Mouse (Mus musculus): ENCODE measurements around the gene Aplp1.

The Aplp1 gene

DNA sequence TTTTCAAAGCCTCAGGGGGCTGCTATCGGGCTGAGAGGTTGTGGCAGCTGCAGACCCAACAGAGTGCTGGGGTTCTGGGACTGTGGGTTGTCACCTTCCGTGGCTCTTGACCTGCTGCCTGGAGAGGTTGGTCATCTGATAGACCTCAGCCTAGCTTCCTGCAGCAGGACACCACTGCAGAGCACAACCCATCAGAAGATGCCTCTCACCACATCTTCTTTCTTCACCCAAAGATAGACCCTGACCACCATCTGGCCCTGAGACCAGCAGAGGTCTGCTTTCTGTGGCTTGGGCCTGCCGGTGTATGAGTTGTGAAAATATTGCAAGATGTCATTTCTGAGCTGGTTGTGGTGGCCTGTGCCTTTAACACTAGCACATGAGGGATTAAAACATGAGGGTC lies 34.3 kb downstream of the Aplp1 start:
- DNase-seq (ENCODE audit: low read depth) = no peak

GRCm38 (mm10) chr7:30409789-30410188 lies 35.5 kb downstream of the Aplp1 start:
- DNase-seq (ENCODE audit: low read depth) = no peak

DNA sequence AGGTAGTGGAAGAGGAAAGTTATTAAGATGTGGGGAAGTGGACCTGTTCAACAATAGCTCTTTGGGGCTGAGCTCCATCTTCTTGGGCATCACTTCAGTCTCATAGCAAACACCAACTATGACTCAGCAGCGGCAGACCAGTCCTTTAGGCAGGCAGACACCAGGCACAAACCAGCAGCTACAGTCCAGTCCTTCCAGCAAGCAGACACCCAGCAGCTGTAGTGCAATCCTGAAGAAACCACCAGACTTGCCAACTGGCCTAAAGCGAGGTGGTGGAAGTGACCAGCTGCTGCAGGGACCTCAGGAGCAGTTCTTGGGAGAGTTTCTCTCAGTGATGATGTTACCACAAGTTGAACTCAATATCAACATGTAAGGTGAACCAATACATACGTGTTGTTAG lies 36.7 kb downstream of the Aplp1 start:
- DNase-seq (ENCODE audit: low read depth) = peak; percentile 18

GRCm38 (mm10) chr7:30402343-30402742 lies 43.0 kb downstream of the Aplp1 start:
- no peak for DNase-seq (ENCODE audit: low read depth)

- peak; percentile 22 for DNase-seq (ENCODE audit: low read depth)
Observed at GRCm38 (mm10) chr7:30399671-30400070, 45.7 kb downstream of the Aplp1 start.

GRCm38 (mm10) chr7:30394871-30395270 lies 50.5 kb downstream of the Aplp1 start:
- DNase-seq (ENCODE audit: low read depth) = peak; percentile 41

DNA sequence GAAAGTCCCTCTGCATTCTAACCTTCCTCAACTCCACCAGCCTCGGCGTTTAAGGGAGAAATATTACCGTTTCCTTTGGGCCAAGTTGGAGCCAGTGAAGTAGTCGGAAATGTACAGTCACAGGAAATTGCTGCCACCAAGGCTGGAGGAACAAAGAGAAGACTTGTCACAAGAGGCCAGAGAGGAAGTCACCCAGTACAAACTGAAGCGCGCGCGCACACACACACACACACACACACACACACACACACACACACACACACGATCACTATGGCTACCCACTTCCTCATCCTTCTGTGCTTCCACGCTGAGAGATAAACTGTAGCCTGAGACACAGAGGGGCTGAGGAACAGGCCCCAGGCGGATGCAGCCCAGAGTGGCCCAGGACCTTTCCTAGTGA lies 51.0 kb downstream of the Aplp1 start:
- DNase-seq (ENCODE audit: low read depth) = no peak

GRCm38 (mm10) chr7:30393631-30394030 lies 51.7 kb downstream of the Aplp1 start:
- DNase-seq (ENCODE audit: low read depth) = no peak

DNA sequence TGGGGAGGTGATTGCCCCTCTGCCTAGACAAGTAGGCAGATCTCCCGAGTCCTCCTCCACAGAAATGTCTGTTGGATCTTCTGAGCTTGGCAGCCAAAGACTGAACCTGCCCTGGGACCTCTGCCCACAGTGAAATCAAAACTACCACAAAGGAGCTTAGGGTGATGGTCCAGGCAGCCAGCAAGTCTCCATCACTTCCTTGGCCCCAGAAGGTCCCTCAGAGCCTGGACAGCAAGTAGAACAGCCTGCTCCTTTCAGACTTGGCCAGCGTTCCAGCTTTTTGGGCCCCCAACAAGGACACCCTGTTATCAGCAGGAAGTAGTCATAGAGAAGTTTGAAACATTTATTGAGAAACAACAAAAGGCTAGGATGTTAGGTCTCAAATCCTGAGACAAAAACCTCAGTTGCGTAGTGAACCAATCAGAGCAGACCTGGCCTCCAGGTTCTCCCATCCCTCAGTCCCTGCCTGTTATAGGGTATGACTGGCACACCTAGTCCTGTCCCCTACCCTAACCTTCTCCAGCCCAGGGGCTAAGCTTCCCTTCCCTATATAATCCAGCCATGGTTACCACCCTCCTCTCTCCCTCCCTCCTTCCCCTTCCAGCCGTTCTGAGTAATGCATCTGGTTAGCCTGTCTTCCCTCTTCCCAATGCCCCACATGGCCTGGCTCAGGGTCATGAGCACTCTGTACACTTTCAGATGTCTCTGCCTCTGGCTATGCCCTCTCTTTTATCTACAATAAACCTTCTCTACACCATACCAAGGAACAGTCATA lies 52.4 kb downstream of the Aplp1 start:
- DNase-seq (ENCODE audit: low read depth) = no peak

All from NIH3T3 (cell line).